Mouse (Mus musculus) G1E (cell line): ENCODE measurements at regions not wholly inside any gene's neighbourhood (a gene's known extent, or its start where the extent isn't known, plus 50 kb on each side); places are given as distances from the start of the nearest gene placed in this dataset.

Source experiments
- ATAC-seq: 2 replicates; pipeline ENCODE4 v1.8.0; 2016; ENCODE audit warnings: mild to moderate bottlenecking; ENCODE audit not compliant: insufficient number of reproducible peaks, poor library complexity, low FRiP score, severe bottlenecking; ENCODE audit errors: extremely low read depth
- DNase-seq: peaks from one replicate; pipeline ENCODE4 v3.0.0; 2012; ENCODE audit warnings: low spot score
- H3K27me3 ChIP-seq: 2 replicates; pipeline ENCODE4 v1.6.1; 2012; ENCODE audit warnings: mild to moderate bottlenecking, low read length, inconsistent platforms; ENCODE audit not compliant: insufficient read depth
- H3K36me3 ChIP-seq: replicated peaks from 2 replicates; pipeline ENCODE3; 2012; ENCODE audit warnings: mild to moderate bottlenecking, inconsistent platforms
- H3K4me1 ChIP-seq: 2 replicates; pipeline ENCODE4 v1.6.1; 2012; ENCODE audit warnings: low read depth, low read length, inconsistent platforms, mixed read lengths; ENCODE audit not compliant: insufficient read depth
- H3K4me3 ChIP-seq: 2 replicates; pipeline ENCODE4 v1.5.1; 2012; ENCODE audit warnings: low read depth, mild to moderate bottlenecking, inconsistent platforms, low read length, moderate library complexity, mixed read lengths
- H3K9me3 ChIP-seq: replicated peaks from 2 replicates; pipeline ENCODE4 v1.6.1; 2012; ENCODE audit warnings: inconsistent platforms
- CTCF ChIP-seq: IDR thresholded peaks from 2 replicates; pipeline ENCODE4 v1.5.1; 2012; ENCODE audit warnings: low read depth, low read length, inconsistent platforms, mixed read lengths
- GATA1 ChIP-seq: IDR thresholded peaks from 2 replicates; pipeline ENCODE4 v1.6.1; 2012; ENCODE audit warnings: borderline replicate concordance, low read length, inconsistent platforms, mixed read lengths
- GATA2 ChIP-seq: IDR thresholded peaks from 2 replicates; pipeline ENCODE4 v1.6.1; 2012; ENCODE audit warnings: low read depth, low read length, inconsistent platforms, borderline replicate concordance
- POLR2AphosphoS5 ChIP-seq: IDR thresholded peaks from 2 replicates; pipeline ENCODE4 v1.6.1; 2012; ENCODE audit warnings: low read depth, low read length, inconsistent platforms; ENCODE audit not compliant: insufficient replicate concordance
- TAL1 ChIP-seq: conservative IDR thresholded peaks from 2 replicates; pipeline ENCODE4 v1.6.1; 2012; ENCODE audit warnings: low read depth, low read length, inconsistent platforms, mixed read lengths

- no peak for TF ChIP-seq GATA1
- TF ChIP-seq POLR2AphosphoS5, result no peak
- Histone ChIP-seq H3K27me3 (no peaks in the 10 kb centered on the region), H3K36me3 (no peaks in the 10 kb centered on the region), H3K4me1 (no peaks in the 10 kb centered on the region), H3K9me3 (peaks cover 22% of the 10 kb centered on the region), H3K4me3 (no peak overlapping the region)
- ATAC-seq (no peak), DNase-seq (no peak)
Observed at GRCm38 (mm10) chr1:76638010-76638400, 876.9 kb downstream of the Epha4 start.

- DNase-seq (no peak), ATAC-seq (no peak)
- H3K4me3 ChIP-seq, result no peak overlapping the region
- H3K4me1 ChIP-seq, result no peaks in the 10 kb centered on the region
- no peaks in the 10 kb centered on the region for H3K27me3 ChIP-seq
- H3K9me3 ChIP-seq, result peaks cover 23% of the 10 kb centered on the region
- TF ChIP-seq CTCF (no peak), TAL1 (no peak), POLR2AphosphoS5 (no peak), GATA1 (no peak), GATA2 (no peak)
- no peaks in the 10 kb centered on the region for H3K36me3 ChIP-seq
Observed at GRCm38 (mm10) chr1:76641181-76641711, 873.6 kb downstream of the Epha4 start.

- DNase-seq, result no peak
- Histone ChIP-seq H3K4me3 (no peak overlapping the region), H3K4me1 (no peaks in the 10 kb centered on the region), H3K9me3 (peaks cover 19% of the 10 kb centered on the region), H3K36me3 (no peaks in the 10 kb centered on the region), H3K27me3 (no peaks in the 10 kb centered on the region)
- TF ChIP-seq TAL1, result no peak
- TF ChIP-seq CTCF, result no peak
- no peak for TF ChIP-seq GATA2
- no peak for TF ChIP-seq POLR2AphosphoS5
- no peak for TF ChIP-seq GATA1
- no peak for ATAC-seq
Observed at GRCm38 (mm10) chr1:76642703-76643102, 872.2 kb downstream of the Epha4 start.

GRCm38 (mm10) chr1:76644895-76645294 is 870.0 kb downstream of the Epha4 start:
- DNase-seq, result no peak
- no peaks in the 10 kb centered on the region for H3K4me1 ChIP-seq
- H3K36me3 ChIP-seq, result no peaks in the 10 kb centered on the region
- TF ChIP-seq CTCF (no peak), GATA2 (no peak), GATA1 (no peak), POLR2AphosphoS5 (no peak), TAL1 (no peak)
- H3K9me3 ChIP-seq, result peaks cover 18% of the 10 kb centered on the region
- H3K27me3 ChIP-seq, result no peaks in the 10 kb centered on the region
- no peak for ATAC-seq
- H3K4me3 ChIP-seq, result no peak overlapping the region

- Histone ChIP-seq H3K4me3 (no peak overlapping the region), H3K27me3 (no peaks in the 10 kb centered on the region), H3K9me3 (peaks cover 14% of the 10 kb centered on the region), H3K36me3 (no peaks in the 10 kb centered on the region), H3K4me1 (no peaks in the 10 kb centered on the region)
- TF ChIP-seq TAL1 (no peak), CTCF (no peak), GATA1 (no peak), GATA2 (no peak), POLR2AphosphoS5 (no peak)
- no peak for DNase-seq
- ATAC-seq, result no peak
Observed at GRCm38 (mm10) chr1:76654826-76655225, 860.1 kb downstream of the Epha4 start.

- ATAC-seq, result no peak
- H3K36me3 ChIP-seq, result no peaks in the 10 kb centered on the region
- TF ChIP-seq GATA2 (no peak), GATA1 (no peak), TAL1 (no peak), CTCF (no peak), POLR2AphosphoS5 (no peak)
Observed at GRCm38 (mm10) chr1:76658228-76658627, 856.7 kb downstream of the Epha4 start.

GRCm38 (mm10) chr1:76660146-76660545 is 854.7 kb downstream of the Epha4 start:
- TF ChIP-seq GATA2 (no peak), POLR2AphosphoS5 (no peak), CTCF (no peak), TAL1 (no peak), GATA1 (no peak)
- peaks cover 16% of the 10 kb centered on the region for H3K9me3 ChIP-seq
- no peaks in the 10 kb centered on the region for H3K27me3 ChIP-seq
- no peaks in the 10 kb centered on the region for H3K36me3 ChIP-seq
- ATAC-seq (no peak), DNase-seq (no peak)
- H3K4me3 ChIP-seq, result no peak overlapping the region
- H3K4me1 ChIP-seq, result no peaks in the 10 kb centered on the region

More at GRCm38 (mm10) chr1:76658228-76658627, 856.7 kb downstream of the Epha4 start:
- no peak for DNase-seq
- Histone ChIP-seq H3K4me3 (no peak overlapping the region), H3K9me3 (peaks cover 20% of the 10 kb centered on the region), H3K4me1 (no peaks in the 10 kb centered on the region), H3K27me3 (no peaks in the 10 kb centered on the region)
